Mouse (Mus musculus): Measurements from ENCODE around the gene Smyd1.

DNA sequence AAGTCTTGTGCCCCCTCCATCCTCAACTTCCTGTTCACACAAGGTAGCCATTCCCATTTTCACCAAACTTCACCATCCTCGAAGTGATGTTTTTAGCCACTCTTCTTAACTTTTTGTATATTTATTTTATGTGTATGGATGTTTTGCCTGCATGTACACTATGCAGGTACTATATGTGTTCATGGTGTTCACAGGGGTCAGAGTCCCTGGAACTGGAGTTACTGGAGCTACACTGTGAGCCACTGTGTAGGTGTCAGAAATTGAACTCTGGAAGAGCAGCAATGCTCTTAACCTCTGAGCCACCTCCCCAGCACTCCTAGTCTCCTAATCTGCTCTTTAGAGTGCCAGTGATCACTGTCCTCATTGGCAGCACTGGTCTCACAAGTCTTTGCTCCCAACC lies 73.6 kb downstream of the Smyd1 start:
- no peak for TF ChIP-seq EP300 (optimal IDR thresholded peaks at IDR 0.05)
- no peak for TF ChIP-seq CTCF (IDR thresholded peaks at IDR 0.05; ENCODE audit: low read depth)
